Mouse (Mus musculus) midbrain, embryonic 10.5 days (tissue): ENCODE measurements at regions not wholly inside any gene's neighbourhood (a gene's known extent, or its start where the extent isn't known, plus 50 kb on each side); places are given as distances from the start of the nearest gene placed in this dataset.
A peak's percentile ranks its signal among the peaks of the same experiment; 100 is the strongest.

Experiments
- DNase-seq: peaks from one replicate; pipeline ENCODE4 v3.0.0-alpha.2; 2017; ENCODE audit warnings: low spot score
- H3K27ac ChIP-seq: fragments of 300-500 bp; sonication (generic); replicated peaks from 2 replicates; pipeline ENCODE4 v1.5.1; 2016; ENCODE audit warnings: mild to moderate bottlenecking
- H3K27me3 ChIP-seq: fragments of 300-500 bp; sonication (generic); 2 replicates; pipeline ENCODE4 v1.6.1; 2016; ENCODE audit warnings: low read depth, mild to moderate bottlenecking; ENCODE audit not compliant: poor library complexity, severe bottlenecking
- H3K36me3 ChIP-seq: fragments of 300-500 bp; sonication (generic); 2 replicates; pipeline ENCODE4 v1.6.1; 2016; ENCODE audit warnings: mild to moderate bottlenecking, moderate library complexity
- H3K4me1 ChIP-seq: fragments of 300-500 bp; sonication (generic); 2 replicates; pipeline ENCODE4 v1.6.1; 2016
- H3K4me3 ChIP-seq: fragments of 300-500 bp; sonication (generic); 2 replicates; pipeline ENCODE4 v1.5.1; 2016; ENCODE audit warnings: mild to moderate bottlenecking, moderate library complexity
- H3K9me3 ChIP-seq: fragments of 300-500 bp; sonication (generic); replicated peaks from 2 replicates; pipeline ENCODE4 v1.6.1; 2016; ENCODE audit warnings: mild to moderate bottlenecking
- WGBS: fragments of 180-500 bp; shearing (Covaris S2); methylation state at CpG from one replicate; pipeline ENCODE4 v1.1.7; 2016; 5-methylcytosine and 5-hydroxymethylcytosine counted together

DNA sequence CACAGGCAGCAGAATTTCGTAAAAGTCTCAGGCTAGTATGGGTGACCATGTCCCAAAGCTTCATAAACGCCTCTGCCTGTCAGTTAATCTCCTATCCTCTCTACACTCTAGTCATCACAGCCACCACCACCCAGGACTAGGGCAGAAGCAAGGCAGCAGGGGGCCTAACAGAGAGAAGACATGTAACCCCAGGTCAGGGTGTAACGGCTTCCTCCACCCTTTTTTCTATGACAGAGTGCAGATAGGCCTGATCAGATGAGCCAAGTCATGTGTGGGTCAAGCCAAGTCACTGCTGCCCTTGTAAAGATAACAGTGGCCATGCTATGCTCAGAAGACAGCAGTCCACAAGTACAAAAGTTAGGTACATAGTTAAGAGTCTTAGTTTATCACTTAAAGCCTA, 270.1 kb upstream of the Arid1b start:
- no peaks in the 10 kb centered on the region for H3K9me3 ChIP-seq
- H3K4me3 ChIP-seq = no peak overlapping the region
- no peak for DNase-seq
- no peak overlapping the region for H3K27ac ChIP-seq
- H3K27me3 ChIP-seq = no peaks in the 10 kb centered on the region
- H3K36me3 ChIP-seq = no peaks in the 10 kb centered on the region
- no peaks in the 10 kb centered on the region; the same call in 1 of the 2 replicates for H3K4me1 ChIP-seq
- 86% methylated on average over 3 of the region's 3 CpGs for WGBS

DNA sequence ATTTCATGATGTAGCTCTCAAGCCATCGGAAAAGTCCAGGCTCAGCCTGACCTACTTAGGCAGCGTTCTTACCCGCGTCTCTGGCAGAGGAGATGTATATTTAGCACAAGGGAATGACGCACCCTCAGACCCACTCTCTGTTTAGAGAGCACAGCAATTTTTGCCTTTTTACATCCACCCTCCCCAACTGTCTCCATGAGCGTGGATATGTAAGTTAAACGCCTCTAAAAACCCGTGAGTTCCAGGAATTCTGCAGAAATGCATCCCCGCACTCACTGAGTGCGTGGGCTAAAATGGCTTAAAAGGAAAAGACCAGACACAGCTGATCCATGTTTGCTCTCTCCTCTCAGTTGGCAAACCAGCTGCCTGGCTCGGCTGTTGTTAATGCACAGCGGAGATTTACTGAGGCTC, 267.8 kb upstream of the Arid1b start:
- no peak for DNase-seq
- H3K36me3 ChIP-seq = no peaks in the 10 kb centered on the region
- H3K27ac ChIP-seq = no peak overlapping the region
- WGBS = 86% methylated on average over 12 of the region's 12 CpGs
- H3K27me3 ChIP-seq = no peaks in the 10 kb centered on the region
- H3K9me3 ChIP-seq = no peaks in the 10 kb centered on the region
- H3K4me3 ChIP-seq = no peak overlapping the region
- H3K4me1 ChIP-seq = peaks cover 4% of the 10 kb centered on the region; the same call in 1 of the 2 replicates

DNA sequence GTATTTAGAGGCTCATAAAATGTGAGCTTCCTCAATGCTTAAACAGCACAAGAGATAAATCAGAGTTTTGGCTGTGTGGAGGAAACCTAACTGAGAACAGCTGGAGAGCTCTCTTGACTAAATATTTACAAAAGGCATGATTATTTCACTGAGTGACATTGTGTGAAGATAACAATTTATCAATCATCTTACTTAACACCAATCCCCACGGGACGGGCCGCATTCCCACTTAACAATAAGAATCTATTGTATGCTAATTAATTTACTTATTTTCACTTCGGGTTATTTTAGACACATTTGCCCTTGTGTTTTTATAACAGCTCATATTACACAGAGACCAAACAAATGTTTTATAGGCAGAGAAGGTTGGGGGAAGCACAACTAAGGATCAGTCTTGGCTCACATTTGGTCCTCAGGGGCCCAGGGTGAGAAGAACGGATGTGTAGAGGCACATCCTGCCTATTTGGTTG, 259.7 kb upstream of the Arid1b start:
- Histone ChIP-seq H3K36me3 (no peaks in the 10 kb centered on the region), H3K4me3 (no peak overlapping the region), H3K27me3 (no peaks in the 10 kb centered on the region), H3K9me3 (no peaks in the 10 kb centered on the region), H3K4me1 (peaks cover 20% of the 10 kb centered on the region), H3K27ac (no peak overlapping the region)
- WGBS = 83% methylated on average over 5 of the region's 5 CpGs
- DNase-seq = no peak

DNA sequence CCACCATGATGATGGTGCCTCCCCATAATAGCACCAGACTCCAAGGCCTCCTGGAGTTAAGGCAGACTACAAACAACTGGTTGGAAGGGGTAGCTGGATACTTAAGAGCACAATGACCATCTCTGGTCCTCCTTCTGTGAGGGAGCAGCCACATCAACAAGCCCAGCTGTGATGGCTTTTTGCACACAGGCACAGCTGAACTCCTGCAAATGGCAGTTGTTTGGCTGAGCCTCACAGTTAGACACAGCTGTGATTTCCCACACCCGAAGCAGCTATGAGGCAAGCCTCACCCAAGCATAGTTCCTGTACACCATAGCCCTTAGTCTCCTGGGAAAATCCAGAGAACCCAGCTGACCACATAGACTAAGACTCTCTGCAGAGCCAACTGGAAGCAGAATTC, 258.9 kb upstream of the Arid1b start:
- H3K4me1 ChIP-seq = peaks cover 20% of the 10 kb centered on the region
- no peak overlapping the region for H3K4me3 ChIP-seq
- no peak overlapping the region for H3K27ac ChIP-seq
- no peak for DNase-seq
- H3K27me3 ChIP-seq = no peaks in the 10 kb centered on the region
- WGBS = 63% methylated on average over 1 of the region's 1 CpGs
- no peaks in the 10 kb centered on the region for H3K36me3 ChIP-seq
- no peaks in the 10 kb centered on the region for H3K9me3 ChIP-seq

DNA sequence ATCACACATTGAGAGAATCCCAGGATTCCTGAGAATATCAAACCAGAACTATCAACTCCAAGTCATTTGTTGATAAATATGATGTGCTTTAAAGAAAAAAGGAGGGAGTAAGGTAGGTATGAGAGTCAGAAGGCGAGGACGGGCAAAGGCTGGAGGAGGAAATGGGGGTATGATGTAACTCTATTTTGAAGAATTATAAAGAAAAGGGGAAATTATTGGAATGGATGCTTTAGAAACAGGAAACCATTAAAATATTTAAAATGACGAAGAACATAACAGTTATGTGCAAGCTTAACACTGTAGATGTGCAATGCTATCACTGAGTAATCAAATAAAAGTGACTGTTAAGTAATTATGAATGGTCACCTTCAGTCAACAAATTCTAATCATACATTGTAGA, 257.4 kb upstream of the Arid1b start:
- no peaks in the 10 kb centered on the region for H3K9me3 ChIP-seq
- 91% methylated on average over 3 of the region's 3 CpGs for WGBS
- peaks cover 26% of the 10 kb centered on the region for H3K4me1 ChIP-seq
- no peaks in the 10 kb centered on the region for H3K27me3 ChIP-seq
- H3K27ac ChIP-seq = no peak overlapping the region
- no peaks in the 10 kb centered on the region for H3K36me3 ChIP-seq
- no peak overlapping the region for H3K4me3 ChIP-seq
- DNase-seq = no peak

DNA sequence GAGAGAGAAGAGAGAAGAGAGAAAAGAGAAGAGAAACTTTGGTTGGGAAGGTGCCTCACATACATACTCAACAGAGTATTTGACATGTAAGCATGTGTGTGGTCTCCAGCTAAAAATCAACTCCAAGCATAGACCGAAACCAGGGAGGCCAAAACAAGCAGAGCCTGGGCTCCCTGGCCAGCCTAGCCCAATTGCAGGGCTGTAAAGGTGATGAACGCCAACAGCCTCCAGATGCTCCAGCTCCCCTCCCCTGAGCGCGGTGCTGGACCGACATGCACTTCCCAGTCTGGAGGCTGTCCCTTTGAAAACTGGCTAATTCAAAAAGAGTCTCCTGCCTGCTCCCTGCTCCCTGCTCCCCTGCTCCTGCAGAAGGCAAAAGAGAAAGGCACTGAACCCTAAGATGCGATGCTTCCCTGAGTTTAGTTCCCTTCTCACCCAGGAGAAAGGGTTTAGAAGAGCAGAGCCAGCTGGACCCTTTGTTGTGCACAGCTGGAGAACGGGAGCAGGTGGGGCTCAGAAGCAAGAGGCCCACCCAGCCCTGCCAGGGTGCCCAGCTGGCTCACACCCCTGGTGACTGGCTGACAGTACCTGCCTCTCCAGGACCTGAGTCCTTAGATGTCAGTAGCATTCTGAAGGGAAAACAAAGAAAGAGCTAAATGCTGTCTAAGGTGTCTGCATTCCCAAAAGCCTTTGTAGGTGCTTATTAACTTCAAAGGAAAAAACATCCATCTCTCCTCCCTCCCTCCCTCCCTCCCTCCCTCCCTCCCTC, 255.2 kb upstream of the Arid1b start:
- Histone ChIP-seq H3K4me3 (no peak overlapping the region), H3K9me3 (no peaks in the 10 kb centered on the region), H3K27ac (peak overlapping the region; percentile 24; the same call in 1 of the 2 replicates), H3K27me3 (no peaks in the 10 kb centered on the region), H3K4me1 (peaks cover 19% of the 10 kb centered on the region), H3K36me3 (no peaks in the 10 kb centered on the region)
- no peak for DNase-seq
- WGBS = 8% methylated on average over 7 of the region's 7 CpGs

DNA sequence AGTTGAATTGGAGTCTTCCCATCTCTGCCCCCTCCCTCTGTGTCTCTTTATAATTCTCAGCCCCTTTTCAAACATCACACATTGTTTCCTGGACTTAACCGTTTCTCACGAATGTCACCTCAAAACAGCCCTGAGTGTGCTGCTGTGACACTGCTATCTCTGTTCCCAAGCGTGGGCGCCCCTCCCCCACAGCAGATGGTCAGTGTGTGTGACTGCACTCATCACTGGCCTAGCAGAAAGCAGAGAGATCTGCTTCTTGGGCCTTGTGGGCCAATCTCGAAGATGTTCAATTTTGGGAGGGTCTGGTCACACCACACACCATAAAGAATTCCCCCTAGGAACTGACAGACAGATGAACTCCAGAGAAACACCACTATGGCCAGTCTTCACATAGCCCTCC, 253.3 kb upstream of the Arid1b start:
- no peaks in the 10 kb centered on the region for H3K9me3 ChIP-seq
- H3K4me1 ChIP-seq = peaks cover 19% of the 10 kb centered on the region
- no peak overlapping the region for H3K4me3 ChIP-seq
- H3K27me3 ChIP-seq = no peaks in the 10 kb centered on the region
- DNase-seq = peak; percentile 43
- 36% methylated on average over 5 of the region's 5 CpGs for WGBS
- H3K36me3 ChIP-seq = no peaks in the 10 kb centered on the region
- peak overlapping the region; percentile 55; the same call in 1 of the 2 replicates for H3K27ac ChIP-seq

DNA sequence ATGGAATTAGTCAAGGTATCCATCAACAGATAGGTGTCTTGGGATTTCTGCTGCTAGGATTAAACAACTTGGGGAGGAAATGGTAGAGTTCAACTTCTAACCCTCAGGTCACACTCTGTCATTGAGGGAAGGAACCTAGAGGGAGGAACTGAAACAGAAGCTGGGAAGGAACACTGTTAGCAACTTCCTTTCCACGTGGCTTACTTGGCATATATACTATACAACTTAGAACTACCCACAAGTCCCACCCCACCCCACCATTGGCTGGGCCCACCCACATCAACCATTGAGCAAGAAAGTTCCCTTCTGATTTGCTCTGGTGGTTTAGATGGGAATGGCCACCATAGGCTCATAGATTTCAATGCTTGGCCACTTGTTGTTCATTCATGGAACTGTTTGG, 251.8 kb upstream of the Arid1b start:
- peaks cover 19% of the 10 kb centered on the region for H3K4me1 ChIP-seq
- no peak for DNase-seq
- H3K9me3 ChIP-seq = no peaks in the 10 kb centered on the region
- H3K36me3 ChIP-seq = no peaks in the 10 kb centered on the region
- 75% methylated on average over 1 of the region's 1 CpGs for WGBS
- H3K27me3 ChIP-seq = no peaks in the 10 kb centered on the region
- H3K4me3 ChIP-seq = no peak overlapping the region
- no peak overlapping the region for H3K27ac ChIP-seq

DNA sequence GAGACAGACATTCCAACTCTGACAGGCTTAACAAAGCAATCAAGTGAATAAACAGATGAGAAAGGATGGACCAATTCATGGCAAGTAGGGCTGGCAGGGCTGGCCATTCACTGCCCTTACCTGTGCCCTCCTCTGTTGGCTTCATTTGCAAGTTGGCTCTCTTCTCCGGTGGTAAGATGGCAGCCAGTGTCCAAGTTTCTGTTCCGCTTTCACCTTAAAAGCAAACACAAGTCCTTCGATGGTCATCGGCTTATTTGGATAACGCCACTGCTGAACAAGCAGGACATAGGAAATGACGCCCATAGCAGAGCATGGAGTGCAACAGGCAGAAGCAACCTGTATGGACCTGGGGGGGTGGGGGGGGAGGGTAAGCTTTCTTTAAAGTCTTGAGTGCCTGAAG, 231.2 kb upstream of the Arid1b start:
- Histone ChIP-seq H3K4me1 (peaks cover 35% of the 10 kb centered on the region), H3K4me3 (no peak overlapping the region), H3K36me3 (no peaks in the 10 kb centered on the region), H3K27ac (no peak overlapping the region), H3K27me3 (0 out of 2 replicates have a peak, but pooled peaks cover 5% of the 10 kb centered on the region), H3K9me3 (no peaks in the 10 kb centered on the region)
- WGBS = 95% methylated on average over 6 of the region's 6 CpGs
- no peak for DNase-seq

DNA sequence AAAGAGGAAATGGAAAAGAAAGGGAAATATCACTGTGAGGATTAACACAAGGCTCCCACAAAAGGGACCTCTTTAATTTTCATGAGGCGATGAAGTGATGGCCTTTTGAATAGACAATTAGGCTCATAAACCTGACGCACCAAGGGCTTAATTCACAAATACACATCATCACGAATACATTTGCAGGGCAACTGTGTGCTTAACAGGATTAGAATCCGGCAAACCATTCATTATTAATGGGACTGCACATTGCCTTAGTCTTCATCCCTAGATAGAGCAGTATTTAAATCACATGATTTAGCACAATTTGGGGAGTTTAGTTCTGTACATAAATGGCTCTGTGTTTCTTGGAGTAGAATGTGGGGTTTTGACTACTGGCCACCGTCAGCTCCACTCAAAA, 228.4 kb upstream of the Arid1b start:
- H3K27ac ChIP-seq = no peak overlapping the region
- DNase-seq = no peak
- H3K4me3 ChIP-seq = no peak overlapping the region
- H3K27me3 ChIP-seq = 0 out of 2 replicates have a peak, but pooled peaks cover 5% of the 10 kb centered on the region
- H3K36me3 ChIP-seq = no peaks in the 10 kb centered on the region
- no peaks in the 10 kb centered on the region for H3K9me3 ChIP-seq
- H3K4me1 ChIP-seq = peaks cover 50% of the 10 kb centered on the region
- WGBS = 59% methylated on average over 5 of the region's 5 CpGs

DNA sequence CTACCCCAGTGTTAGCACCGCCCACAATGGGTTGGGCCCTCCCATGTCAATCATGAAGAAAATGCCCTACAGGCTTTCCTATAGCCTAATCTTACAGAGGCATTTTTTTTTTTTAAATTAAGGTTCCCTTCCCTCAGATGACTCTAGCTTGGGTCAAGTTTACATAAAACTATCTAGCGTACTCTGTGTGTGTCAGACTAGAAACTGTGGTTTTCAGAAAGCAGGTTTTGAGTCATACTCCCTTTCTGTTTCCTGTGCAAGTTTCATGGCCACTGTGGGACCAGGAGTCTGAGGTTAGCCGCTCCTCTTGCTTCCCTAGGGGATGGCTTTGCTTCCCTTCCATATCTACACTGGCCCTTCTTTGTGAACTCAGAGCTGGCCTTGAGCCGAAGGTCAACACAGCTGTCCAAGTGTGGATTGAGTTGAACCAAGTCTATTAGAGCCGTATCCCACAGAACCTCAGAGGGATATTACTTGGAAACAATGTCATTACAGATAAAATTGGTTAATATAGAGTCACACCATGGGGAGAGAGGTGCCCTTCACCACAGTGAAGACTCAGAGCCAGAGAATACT, 226.1 kb upstream of the Arid1b start:
- Histone ChIP-seq H3K27me3 (0 out of 2 replicates have a peak, but pooled peaks cover 5% of the 10 kb centered on the region), H3K4me3 (no peak overlapping the region), H3K4me1 (peaks cover 51% of the 10 kb centered on the region), H3K9me3 (no peaks in the 10 kb centered on the region), H3K27ac (no peak overlapping the region), H3K36me3 (no peaks in the 10 kb centered on the region)
- DNase-seq = no peak
- 94% methylated on average over 5 of the region's 5 CpGs for WGBS

DNA sequence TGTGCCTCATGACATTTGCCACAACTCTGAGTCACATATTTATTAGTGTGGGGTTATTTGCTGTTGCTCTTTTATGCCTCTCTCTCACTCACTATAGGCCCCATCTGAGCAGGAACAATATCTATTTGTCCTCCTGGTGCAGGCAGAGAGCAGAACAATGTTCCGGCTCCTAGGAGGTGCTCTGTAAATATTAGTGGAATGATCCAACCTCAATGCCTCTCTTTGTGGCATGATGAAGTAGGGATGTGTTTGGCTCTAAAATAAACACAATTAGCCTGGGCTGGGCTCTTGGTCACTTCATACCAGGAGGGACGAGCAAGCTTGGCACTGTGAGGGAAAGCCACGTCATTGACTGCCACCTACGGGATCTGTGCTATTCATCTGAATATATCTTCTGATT, 224.8 kb upstream of the Arid1b start:
- no peaks in the 10 kb centered on the region for H3K9me3 ChIP-seq
- H3K27me3 ChIP-seq = 0 out of 2 replicates have a peak, but pooled peaks cover 5% of the 10 kb centered on the region
- H3K4me3 ChIP-seq = no peak overlapping the region
- no peaks in the 10 kb centered on the region for H3K36me3 ChIP-seq
- H3K4me1 ChIP-seq = peaks cover 41% of the 10 kb centered on the region
- 0 out of 2 replicates have a peak overlapping the region, but pooled peaks have one; percentile 33 for H3K27ac ChIP-seq
- DNase-seq = no peak
- 84% methylated on average over 4 of the region's 4 CpGs for WGBS

DNA sequence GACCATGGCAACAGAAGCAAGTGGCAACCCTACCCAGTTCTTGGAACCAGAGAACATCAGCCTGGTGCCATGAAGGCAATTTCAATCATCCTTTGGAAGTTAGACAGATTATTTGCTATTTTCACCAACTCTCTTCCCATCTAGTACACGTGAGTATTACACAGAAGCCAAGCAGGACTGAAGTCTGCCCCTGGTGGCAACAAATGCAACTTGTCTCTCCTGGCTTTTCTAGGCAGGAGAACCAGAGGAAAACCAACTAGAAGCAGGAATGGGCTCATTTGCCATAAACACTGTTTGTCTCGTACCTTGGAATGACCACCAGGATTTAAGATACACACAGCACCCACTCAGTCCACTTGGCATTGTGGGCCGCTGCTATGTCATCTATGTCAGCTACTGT, 224.1 kb upstream of the Arid1b start:
- no peak for DNase-seq
- WGBS = 88% methylated on average over 3 of the region's 3 CpGs
- H3K4me3 ChIP-seq = no peak overlapping the region
- H3K27me3 ChIP-seq = 0 out of 2 replicates have a peak, but pooled peaks cover 5% of the 10 kb centered on the region
- H3K4me1 ChIP-seq = peaks cover 34% of the 10 kb centered on the region
- H3K36me3 ChIP-seq = no peaks in the 10 kb centered on the region
- H3K27ac ChIP-seq = no peak overlapping the region
- no peaks in the 10 kb centered on the region for H3K9me3 ChIP-seq
